Mouse (Mus musculus) spleen, adult 2 months (tissue): ENCODE results near the gene Mgme1. TPM values are rescaled to one million over a fixed set of nuclear protein-coding genes. Genes with fewer than 3 reads are reported as not detected.

Experiments used
- DNase-seq, 2 experiments: peaks; one replicate each; pipeline versions ENCODE4 v3.0.0 to v3.0.0-alpha.2; 2012 to 2021; ENCODE audit warnings: low spot score in 2 of 2, low read depth in 1 of 2
- H3K27ac ChIP-seq: fragments of 200-500 bp; 2 replicates; pipeline ENCODE4 v1.5.1; 2012; ENCODE audit warnings: low read length, inconsistent platforms; ENCODE audit not compliant: insufficient read depth
- H3K27me3 ChIP-seq: fragments of 200-500 bp; 2 replicates; pipeline ENCODE4 v1.6.1; 2012; ENCODE audit warnings: mild to moderate bottlenecking, moderate library complexity, low read length, inconsistent platforms; ENCODE audit not compliant: control insufficient read depth, insufficient read depth
- H3K36me3 ChIP-seq: fragments of 200-500 bp; 2 replicates; pipeline ENCODE4 v1.6.1; 2012; ENCODE audit warnings: mild to moderate bottlenecking, low read length, inconsistent platforms; ENCODE audit not compliant: control insufficient read depth, insufficient read depth
- H3K4me1 ChIP-seq: fragments of 200-500 bp; 2 replicates; pipeline ENCODE4 v1.6.1; 2011; ENCODE audit warnings: inconsistent platforms; ENCODE audit not compliant: control insufficient read depth, insufficient read depth, insufficient read length
- H3K4me3 ChIP-seq: fragments of 200-500 bp; 2 replicates; pipeline ENCODE4 v1.5.1; 2011; ENCODE audit warnings: mild to moderate bottlenecking, inconsistent platforms; ENCODE audit not compliant: insufficient read depth, insufficient read length; ENCODE audit errors: extremely low read depth
- CTCF ChIP-seq: fragments of 200-500 bp; IDR thresholded peaks from 2 replicates; pipeline ENCODE4 v1.5.1; 2011; ENCODE audit warnings: mild to moderate bottlenecking, inconsistent platforms; ENCODE audit not compliant: insufficient read depth, insufficient read length, insufficient replicate concordance; ENCODE audit errors: extremely low read depth
- POLR2A ChIP-seq: fragments of 200-500 bp; IDR thresholded peaks from 2 replicates; pipeline ENCODE4 v1.6.1; 2011; ENCODE audit warnings: low read depth, low read length, inconsistent platforms
- WGBS: fragments of 180-500 bp; shearing (Covaris S2); methylation state at CpG from one replicate; pipeline ENCODE4 v1.1.7; 2018; 5-methylcytosine and 5-hydroxymethylcytosine counted together
- polyA plus RNA-seq: library from polyadenylated mRNA; depleted of rRNA; stranded (reverse); fragments of >200 nt; gene quantifications from 2 replicates; pipeline ENCODE4 v1.2.3, GENCODE M21; 2012; rRNA removed

Mgme1 gene
- polyA plus RNA-seq, 1 experiment = 2.0 TPM

DNA sequence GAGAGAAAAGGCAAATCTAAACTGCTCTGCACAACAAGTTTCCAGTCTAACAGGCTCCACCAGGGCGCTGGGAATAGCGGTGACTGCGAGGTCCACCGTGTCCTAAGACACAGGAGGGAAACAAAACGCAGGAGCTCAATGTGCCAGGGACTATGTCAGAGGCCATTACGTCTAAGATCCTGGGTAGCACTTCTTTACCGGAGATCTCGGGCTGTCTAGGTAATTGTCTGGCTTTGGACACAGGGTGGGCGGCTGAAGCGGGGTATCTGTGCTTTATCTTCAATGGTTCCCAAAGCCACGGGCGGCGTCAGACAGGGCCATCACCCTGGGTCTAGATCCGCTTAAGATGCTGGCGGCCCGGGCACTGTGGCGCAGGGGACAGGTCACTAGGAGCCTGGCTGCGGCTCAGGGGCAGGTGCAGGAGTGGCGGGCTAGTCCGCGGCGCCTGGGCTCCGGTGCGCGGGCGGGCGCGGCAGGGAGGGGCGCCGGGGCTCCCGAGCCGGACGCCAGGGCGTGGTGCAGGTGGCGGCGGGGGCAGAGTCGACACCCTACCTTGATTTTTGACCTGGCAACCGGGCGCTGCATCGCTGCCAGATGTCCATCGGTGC, 60.0 kb downstream of the Mgme1 start:
- H3K4me1 ChIP-seq = peaks cover 10% of the 10 kb centered on the region
- DNase-seq = no peak
- WGBS = 3% methylated on average over 41 of the region's 41 CpGs
- no peaks in the 10 kb centered on the region for H3K36me3 ChIP-seq
- H3K27ac ChIP-seq = no peak overlapping the region
- H3K4me3 ChIP-seq = peak overlapping the region; percentile 45; the same call in 1 of the 2 replicates
- no peak for TF ChIP-seq CTCF
- TF ChIP-seq POLR2A = no peak
- H3K27me3 ChIP-seq = peaks cover 35% of the 10 kb centered on the region

Other genes with a start within 250 kb of the Mgme1 start
- not detected in 2 replicates for gene Banf2, start 237.6 kb upstream of the Mgme1 start, polyA plus RNA-seq
- 80.2 and 100 TPM in 2 replicates for gene Snx5, start 243 bp downstream of the Mgme1 start, polyA plus RNA-seq
- 0.44 TPM in 1 of 2 replicates, not detected in the other for gene Ovol2, start 61.5 kb downstream of the Mgme1 start, polyA plus RNA-seq
- 19.0 and 20.3 TPM in 2 replicates for gene Kat14, start 98.3 kb downstream of the Mgme1 start, polyA plus RNA-seq
- not detected in 2 replicates for gene Pet117, start 98.3 kb downstream of the Mgme1 start, polyA plus RNA-seq